Mouse (Mus musculus) left cerebral cortex, postnatal 10 days (tissue): ENCODE results near the gene Shc1. TPM values are rescaled to one million over a fixed set of nuclear protein-coding genes. Genes with fewer than 3 reads are reported as not detected.
"Not testable (repeated sequence)": the region's sequence is repeated elsewhere in the genome, so short reads cannot be mapped to it uniquely, and the experiment has no call there.

ENCODE experiments used
- DNase-seq, 2 experiments: peaks; one replicate each; pipeline ENCODE4 v3.0.0; 2021 to 2022; ENCODE audit warnings: low spot score in 2 of 2, mixed read lengths in 1 of 2; ENCODE audit errors: extremely low spot score in 1 of 2
- intact Hi-C: fragments of 180-260 bp; cut with DNase I; formaldehyde crosslinking; loops from one replicate; pipeline ENCODE4 v1.15.1; 2025
- total RNA-seq, 2 experiments: library from RNA; stranded (reverse); gene quantifications; 2 replicates each; pipeline ENCODE4 v1.2.3; 2021

Shc1 gene
- total RNA-seq, 2 experiments from 2014 or later: 12.2 to 13.8 TPM

DNA sequence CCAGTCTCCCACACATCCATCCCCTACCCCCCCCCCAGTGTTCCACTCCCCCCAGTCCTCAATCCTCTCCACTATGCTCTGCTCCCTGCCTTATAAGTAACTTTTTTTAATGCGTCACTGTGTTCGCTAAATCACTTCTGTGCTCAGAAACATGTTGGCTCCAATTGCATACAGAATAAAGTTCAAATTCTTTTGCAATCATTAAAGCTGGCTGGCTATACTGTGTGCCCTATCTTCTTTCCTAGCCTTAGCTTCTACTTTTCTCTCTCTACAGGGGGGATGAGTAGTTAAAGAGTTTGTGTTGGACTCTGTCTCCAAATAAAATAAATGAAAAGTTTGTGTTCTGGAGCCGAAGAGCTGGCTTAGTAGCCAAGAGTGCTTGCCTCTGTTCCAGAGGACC is 8.5 kb upstream of the Shc1 start:
- no peak for DNase-seq
- intact Hi-C loops: no loop called here

DNA sequence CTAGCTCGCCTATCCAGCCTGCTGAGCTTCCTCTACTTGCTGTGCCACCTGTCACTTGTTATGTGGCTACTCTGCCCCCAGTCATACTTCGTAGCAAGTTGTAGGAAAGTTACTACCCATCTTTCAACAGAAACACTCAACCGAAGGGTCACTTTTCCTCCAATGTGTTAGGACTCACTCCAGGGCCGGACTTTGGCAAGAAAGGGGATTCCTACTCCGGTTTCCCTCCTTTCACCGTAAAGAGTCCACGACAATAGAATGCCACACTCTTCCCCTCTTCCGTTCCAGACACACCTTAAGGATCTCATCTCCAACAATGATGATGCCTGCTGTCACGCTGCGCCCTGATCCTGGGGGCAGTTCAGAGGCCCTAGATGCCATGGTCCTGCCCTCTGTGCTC is 7.4 kb upstream of the Shc1 start:
- intact Hi-C loops: no loop called here
- DNase-seq: no peak

DNA sequence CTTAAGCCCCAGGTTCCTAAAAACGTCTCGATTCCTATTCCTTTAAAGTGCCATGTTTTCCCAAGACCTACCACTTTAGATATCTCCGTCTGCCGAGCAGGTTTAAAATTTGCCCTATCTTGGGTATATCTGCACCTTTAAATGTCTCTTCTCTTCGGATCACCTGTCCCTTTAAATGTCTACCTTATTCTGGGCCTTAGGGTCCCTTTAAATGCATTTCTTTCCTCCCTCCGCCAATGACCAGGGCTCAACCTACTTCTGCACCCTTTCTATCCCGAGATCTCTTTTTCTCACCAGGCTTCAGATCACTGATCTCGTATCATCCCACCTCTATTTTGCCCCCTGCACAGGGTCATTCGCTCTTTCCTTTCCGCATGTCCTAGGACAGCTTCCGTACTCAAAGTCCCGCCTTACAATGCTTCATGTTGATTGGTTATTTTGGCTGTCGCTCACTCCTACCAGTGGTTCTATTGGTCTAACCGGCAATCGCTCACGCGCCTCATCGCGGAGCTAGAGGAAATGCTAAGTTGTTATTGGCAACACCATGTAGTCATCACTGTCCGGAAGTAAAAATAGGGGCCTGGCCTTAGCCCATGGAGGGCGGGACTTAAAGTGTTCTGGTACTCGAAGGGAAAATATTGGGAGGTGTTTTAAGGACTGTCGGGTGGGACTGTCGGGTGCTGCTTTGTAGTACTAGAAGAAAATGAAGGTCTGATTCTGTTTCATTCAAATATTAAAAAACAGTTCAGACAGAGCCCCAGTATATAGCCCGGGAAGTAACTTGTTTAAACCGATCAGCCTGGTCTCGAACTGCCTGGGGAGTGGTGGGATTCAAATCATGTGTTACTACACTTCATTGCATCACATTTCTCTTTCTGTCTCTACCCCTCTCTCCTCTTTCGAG is 6.5 kb upstream of the Shc1 start, which contains the start of gene Flad1:
Gene Flad1, minus strand, starts transcription at position 381 of the 904 bp plus-strand sequence.
- intact Hi-C loops: no loop called here
- DNase-seq: peak; percentile 96 to 100

DNA sequence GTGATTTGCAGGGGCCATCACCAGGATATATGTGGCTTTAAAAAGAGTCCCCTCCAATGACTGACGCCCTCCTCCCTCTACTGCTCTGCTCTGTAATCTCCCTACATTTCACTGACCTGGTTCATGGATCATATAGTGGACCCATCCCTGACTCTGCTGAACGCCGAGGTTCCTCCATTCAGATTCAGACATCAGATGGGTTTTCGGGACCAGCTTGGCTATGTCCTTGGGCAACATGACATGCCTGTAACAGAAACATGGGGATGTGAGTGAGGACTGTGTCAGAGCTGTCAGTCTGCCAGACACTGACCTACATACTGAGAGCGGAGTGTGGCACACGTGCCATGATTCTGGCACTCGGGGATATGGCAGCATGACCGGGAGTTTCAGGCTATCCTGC is 2.1 kb upstream of the Shc1 start:
- DNase-seq: no peak
- intact Hi-C loops: no loop called here

DNA sequence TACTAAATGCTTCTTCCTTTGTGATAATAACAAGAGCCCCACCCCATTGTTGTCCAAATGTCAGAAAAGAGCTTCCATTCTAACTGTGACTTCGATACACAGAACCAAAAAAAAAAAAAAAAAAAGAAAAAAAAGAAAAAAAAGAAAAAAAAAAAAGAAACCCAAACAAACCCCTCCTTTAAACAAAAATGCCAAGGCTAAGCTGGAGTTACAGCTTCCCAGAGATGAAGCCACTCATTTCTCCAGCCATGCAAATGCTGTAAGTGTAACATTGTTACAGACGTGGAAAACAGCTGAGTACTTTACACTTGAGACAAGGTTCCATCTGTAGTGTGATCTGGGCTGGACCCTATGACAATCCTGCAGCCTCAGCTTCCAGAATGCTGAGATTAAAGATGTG is 1.1 kb upstream of the Shc1 start:
- no peak for DNase-seq
- intact Hi-C loops: no loop called here

DNA sequence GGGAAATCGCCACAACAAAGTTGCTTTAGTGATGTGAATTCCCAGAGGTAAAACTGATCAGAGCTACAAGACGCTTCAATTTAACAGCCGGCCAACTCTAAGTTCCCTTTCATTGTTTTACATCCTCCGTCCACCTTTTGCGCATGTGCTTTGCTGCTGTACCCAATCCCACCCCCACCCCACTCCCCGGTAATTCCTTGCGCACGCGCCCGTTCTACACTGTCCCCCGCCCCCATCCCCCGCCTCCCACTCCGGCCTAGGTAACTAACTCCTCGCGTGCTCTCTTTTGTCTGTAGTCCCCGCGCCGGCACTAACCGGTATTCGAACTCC is 438 bp upstream of the Shc1 start:
- DNase-seq: peak in 1 of 2 experiments; percentile 49
- intact Hi-C loops: no loop called here

DNA sequence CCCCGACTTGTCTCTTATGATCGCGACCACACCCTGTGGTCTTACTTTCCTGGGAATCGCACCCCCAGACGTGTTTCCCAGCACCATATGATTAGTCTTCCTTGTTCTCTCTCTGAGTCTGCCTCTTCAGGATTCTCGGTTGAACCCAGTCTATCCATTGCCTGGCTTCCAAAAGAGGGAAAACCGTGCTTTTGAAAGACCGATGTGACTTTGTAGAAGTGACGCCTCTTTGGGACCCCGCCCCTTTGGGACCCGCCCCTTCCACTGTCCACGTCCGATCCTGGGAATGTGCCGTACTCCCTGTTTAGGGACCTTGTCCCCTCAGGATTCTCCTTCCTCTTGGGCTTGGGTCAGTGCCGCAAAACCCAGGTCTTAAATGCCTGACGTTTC is 613 bp downstream of the Shc1 start:
- peak in 1 of 2 experiments; percentile 89 for DNase-seq

DNA sequence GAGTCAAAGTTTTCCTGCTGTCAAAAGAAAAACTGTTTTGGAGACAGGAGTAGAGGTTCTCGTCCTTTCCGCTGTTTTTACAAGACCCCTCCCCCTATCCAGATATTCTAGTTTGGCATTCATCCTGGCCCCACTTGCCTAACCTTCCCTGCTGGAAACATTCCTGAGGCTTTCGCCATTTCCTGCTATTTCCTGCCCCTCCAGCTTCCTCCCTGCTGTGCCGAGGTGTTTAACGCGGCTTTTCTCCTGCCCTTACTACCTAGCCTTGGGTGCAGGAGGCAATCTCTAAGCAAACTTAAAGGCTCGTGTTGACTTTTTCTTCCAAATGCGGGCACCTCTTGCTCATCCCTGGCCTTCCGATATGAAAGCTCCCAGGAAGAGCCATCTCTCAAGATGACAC is 1.3 kb downstream of the Shc1 start:
- intact Hi-C loops: no loop called here
- DNase-seq: peak in 1 of 2 experiments; percentile 81

More for the DNA sequence above, 613 bp downstream of the Shc1 start:
- intact Hi-C loops: no loop called here

DNA sequence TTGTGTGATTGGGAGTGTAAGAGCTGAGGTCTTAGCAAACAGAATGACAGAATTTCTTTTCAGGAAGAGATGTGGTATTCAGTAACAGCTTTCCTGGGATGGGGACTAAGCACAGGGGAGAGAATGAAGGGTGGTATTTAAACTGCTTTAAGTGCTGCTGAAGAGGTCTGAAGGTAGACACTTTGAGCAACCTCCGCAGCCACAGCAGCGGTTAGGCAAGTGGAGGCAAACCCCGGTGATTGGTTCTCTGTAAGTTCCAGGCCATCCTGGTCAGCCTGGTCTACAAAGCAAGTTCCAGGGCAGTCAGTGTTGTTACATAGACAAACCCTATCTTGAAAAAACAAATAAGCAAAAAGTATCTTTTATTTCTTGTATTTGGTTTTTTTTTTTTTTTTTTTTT is 1.7 kb downstream of the Shc1 start:
- intact Hi-C loops: no loop called here
- DNase-seq: no peak

DNA sequence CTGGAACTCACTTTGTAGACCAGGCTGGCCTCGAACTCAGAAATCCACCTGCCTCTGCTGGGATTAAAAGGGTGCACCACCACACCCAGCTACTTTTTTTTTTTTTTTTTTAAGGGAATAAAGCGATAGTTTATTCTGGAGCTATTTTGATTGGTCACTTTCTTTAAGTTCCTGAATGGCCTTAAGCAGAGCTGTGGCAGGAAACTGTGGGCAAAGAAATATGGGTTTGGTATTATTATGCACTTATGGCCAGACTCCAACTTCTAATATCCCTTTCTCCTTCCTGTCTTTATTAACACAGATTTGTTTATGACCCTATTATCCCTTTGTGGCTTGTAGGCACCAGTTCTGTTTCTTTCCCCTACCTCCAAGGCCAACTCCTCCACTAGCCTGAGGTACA is 2.2 kb downstream of the Shc1 start:
- intact Hi-C loops: no loop called here

DNA sequence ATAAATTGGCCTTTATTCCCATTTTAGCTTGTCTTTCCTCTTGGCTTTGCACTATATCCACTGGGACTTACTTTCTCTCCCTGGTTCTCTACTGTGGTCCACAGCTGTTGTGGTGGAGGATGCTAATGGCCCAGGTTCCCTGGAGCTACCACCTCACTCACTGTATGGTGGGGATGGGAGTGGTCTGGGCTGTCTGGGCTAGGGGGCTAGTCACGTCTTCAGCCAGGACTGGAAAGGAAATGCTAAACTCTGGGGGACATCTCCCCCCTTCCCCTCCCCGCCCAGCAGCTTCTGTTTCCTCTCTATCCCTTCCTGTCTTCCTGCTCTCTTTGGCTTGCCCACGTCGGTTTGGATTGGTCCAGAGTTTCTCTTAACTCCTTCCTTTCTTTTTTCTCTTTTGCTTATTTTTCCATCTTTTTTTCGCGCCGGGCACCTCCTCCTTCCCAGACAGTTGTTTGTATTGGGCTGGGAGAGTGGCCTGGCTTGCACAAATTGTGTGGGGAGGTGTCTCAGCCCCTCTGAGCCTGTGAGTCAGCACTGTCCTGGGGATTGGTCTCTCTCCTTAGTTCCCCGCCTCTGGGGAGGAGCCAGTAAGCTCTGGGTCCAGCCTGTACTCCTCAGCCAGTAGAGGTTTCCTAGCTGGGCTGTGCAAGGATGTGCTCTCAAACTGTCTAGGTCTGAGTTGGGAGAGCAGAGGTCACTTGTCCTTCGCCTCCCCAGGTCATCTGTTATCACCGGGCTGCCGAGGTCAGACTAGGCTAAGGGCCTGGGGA is 2.9 kb downstream of the Shc1 start:
- intact Hi-C loops: no loop called here
- DNase-seq: peak; percentile 66 to 90

More for the DNA sequence above, 2.2 kb downstream of the Shc1 start:
- DNase-seq: no peak

DNA sequence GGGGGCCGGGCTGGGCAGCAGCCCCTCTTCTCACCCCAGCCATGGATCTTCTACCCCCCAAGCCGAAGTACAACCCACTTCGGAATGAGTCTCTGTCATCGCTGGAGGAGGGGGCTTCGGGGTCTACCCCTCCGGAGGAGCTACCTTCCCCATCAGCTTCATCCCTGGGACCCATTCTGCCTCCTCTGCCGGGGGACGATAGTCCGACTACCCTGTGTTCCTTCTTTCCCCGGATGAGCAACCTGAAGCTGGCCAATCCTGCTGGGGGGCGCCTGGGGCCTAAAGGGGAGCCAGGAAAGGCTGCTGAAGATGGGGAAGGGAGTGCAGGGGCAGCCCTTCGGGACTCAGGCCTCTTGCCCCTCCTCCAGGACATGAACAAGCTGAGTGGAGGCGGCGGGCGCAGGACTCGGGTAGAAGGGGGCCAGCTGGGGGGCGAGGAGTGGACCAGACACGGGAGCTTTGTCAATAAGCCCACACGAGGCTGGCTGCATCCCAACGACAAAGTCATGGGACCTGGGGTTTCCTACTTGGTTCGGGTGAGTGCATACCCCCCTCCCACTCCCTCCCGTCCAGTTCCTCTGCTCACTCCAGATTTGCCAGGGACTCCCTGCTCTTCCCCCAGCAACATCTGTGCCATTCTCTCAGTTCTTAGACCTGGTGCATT is 3.7 kb downstream of the Shc1 start:
- DNase-seq: peak in 1 of 2 experiments; percentile 66
- intact Hi-C loops: no loop called here

DNA sequence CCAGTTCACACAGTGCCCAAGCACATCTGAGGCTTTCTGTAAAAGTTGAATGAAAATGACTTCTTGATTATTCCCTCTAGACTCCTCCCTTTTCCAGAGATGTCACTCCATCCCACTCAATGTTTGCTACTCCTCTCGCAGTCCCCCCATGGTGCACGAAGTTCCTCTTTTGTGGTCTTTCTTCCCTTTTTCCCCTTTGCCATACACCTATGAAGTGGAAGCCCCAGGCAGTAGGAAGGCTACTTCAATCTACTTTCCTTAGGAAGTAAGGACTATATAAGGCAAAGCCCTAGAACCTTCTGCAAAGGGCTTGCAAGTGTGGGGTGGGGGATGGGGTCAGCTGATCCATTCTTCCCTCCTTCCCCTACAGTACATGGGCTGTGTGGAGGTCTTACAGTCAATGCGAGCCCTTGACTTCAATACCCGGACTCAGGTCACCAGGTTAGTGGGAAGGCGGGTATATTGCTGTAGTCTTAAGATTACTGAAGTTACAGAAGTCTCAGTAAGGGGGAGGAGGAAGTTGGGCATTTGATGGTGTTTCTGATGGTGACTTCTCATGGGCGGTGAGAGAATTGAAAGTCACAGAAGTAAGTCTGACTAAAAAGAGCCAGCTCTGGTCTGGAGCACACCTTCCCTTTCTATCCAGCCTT is 4.4 kb downstream of the Shc1 start:
- DNase-seq: no peak

DNA sequence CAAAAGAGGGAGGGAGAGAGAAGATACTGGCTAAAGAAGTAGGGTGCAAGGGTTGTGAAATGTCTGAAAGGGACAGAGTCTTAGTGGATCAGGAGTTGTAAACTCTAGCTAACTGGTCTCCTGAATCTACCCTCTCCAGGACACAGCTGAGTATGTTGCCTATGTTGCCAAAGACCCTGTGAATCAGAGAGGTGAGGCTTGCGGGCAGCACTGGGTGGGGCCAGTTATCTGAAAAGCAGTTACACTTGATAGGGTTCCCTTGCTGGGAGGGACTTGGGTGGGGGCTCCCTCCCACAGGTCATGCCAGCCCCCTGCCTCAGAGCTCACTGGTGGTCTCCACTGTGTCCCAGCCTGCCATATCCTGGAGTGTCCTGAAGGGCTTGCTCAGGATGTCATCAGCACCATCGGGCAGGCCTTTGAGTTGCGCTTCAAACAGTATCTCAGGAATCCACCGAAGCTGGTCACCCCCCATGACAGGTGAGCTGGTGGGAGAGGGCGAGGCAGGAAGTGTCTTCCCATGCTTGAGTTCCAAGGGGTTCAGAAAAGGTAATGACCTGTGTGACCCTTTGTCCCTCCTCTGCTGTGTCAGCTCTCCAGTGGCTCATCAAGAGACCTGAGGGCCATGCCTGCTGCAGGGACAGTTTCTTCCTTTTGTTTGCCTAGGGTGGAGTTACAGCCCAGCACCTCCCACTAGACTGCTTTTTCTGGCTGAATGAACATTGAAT is 6.3 kb downstream of the Shc1 start:
- no peak for DNase-seq
- intact Hi-C loops: no loop called here

More for the DNA sequence above, 4.4 kb downstream of the Shc1 start:
- intact Hi-C loops: no loop called here

DNA sequence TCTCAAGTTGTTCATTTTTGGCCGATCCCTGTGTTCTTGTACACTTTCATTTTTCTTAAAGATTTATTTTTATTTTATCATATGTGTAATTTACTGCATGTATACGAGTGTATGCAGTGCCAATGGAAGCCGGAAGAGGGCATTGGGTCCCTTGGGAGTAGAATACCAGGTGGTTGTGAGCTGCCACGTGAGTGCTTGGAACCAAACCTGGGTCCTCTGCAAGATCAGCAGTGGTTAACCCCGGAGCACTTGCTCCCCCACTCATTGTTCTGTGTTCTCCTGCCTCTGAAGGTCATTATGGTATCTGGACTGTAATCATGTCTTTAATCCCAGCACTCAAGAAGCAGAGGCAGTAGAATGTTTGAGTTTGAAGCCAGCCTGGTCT is 6.9 kb downstream of the Shc1 start:
- intact Hi-C loops: no loop called here
- DNase-seq: no peak

DNA sequence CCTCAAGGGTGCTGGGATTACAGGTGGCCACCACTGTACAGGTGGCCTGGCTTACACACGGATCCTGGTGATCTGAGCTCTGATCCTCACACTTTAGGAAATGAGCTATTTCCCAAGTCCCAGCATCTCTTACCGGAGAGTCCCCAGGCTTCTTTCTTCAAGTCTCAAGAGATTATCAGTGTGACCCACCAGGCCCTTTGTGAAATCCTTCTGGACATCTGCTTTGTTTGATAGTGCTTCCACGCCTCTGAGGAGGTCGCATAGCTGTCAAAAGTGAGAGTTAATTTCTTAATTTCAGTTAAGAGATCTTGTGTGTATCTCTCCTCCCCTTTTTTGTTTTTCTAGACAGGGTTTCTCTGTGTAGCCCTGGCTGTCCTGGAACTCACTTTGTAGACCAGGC is 7.6 kb downstream of the Shc1 start:
- intact Hi-C loops: no loop called here
- no peak for DNase-seq

DNA sequence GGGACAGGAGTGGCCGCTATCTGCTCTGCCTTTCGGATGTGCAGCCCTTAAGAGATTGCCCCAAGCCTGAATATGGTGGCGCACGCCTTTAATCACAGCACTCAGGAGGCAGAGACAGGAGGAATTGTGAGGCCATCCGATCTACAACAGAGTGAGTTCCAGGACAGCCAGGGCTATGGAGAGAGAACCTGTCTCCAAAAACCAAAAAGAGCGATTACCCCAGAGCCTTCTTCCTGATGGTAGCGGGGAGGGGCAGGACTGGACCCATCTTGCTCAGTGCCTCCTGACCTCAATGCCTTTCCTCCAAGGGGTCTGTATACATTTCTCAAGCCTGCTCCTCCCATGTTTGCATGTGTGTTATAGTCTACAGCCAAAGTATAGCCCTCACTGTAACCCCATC is 10.8 kb downstream of the Shc1 start:
- peak in 1 of 2 experiments; percentile 9 for DNase-seq
- intact Hi-C loops: not testable (repeated sequence)
